Mouse (Mus musculus): Measurements from ENCODE around the gene Cdhr2. TPM values are rescaled to one million over a fixed set of nuclear protein-coding genes. Genes with fewer than 3 reads are reported as not detected.

Cdhr2 gene
- polyA plus RNA-seq, 1 experiment from 2014 or later: 0.04 TPM

DNA sequence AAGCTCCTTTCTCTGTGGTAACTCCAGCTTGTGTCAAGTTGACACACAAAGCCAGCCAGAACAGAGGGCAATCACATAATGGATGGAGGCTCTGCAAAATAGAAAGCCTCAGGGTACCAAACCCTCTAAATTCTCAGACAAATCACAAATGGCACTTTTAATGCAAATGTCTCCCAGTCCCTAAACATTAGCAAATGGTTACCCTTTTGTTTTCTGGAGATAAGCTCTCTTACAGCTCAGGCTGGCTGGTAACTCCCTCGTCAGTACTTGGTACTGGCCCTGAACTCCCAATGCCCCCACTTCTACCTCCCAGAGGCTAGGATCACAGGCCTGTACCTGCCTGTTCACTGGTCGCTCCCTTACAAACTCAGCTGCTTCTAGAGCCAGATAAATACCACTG lies 82.0 kb downstream of the Cdhr2 start:
- H3K9me3 ChIP-seq: no peaks in the 10 kb centered on the region
- WGBS: 48% methylated on average over 2 of the region's 2 CpGs
- H3K27ac ChIP-seq: no peak overlapping the region
- H3K4me1 ChIP-seq: no peaks in the 10 kb centered on the region
- no peak overlapping the region for H3K4me3 ChIP-seq
- DNase-seq (ENCODE audit: extremely low spot score, low spot score): no peak
- peaks cover 18% of the 10 kb centered on the region; the same call in 1 of the 2 replicates for H3K27me3 ChIP-seq (ENCODE audit: poor library complexity, severe bottlenecking)
- H3K36me3 ChIP-seq (replicated peaks): no peaks in the 10 kb centered on the region

- Histone ChIP-seq H3K27ac (no peak within 1 kb of the TSS), H3K9me3 (no peaks in the 10 kb centered on the region), H3K4me1 (peaks cover 4% of the 10 kb centered on the region), H3K4me3 (no peak within 1 kb of the TSS), H3K36me3 (replicated peaks) (no peaks in the 10 kb centered on the region), H3K27me3 (ENCODE audit: poor library complexity, severe bottlenecking) (peaks cover 22% of the 10 kb centered on the region; the same call in 1 of the 2 replicates)
- DNase-seq (ENCODE audit: extremely low spot score, low spot score): no peak
- WGBS: 87% methylated on average over 4 of the region's 4 CpGs
Observed at GRCm38 (mm10) chr13:54783698-54784097, 82.4 kb downstream of the Cdhr2 start, which contains the start of gene Eif4e1b. Gene Eif4e1b (plus strand): TSS chr13:54783998.

Other genes with a start within 250 kb of the Cdhr2 start
- gene Thoc3, start 232.6 kb upstream of the Cdhr2 start, polyA plus RNA-seq (2016; fragmentation: Nextera tagmentation; extraction: Ambion mirVana): 189 and 193 TPM in 2 replicates
- 14.3 and 16.4 TPM in 2 replicates for gene Simc1, start 197.7 kb upstream of the Cdhr2 start, polyA plus RNA-seq (2016; fragmentation: Nextera tagmentation; extraction: Ambion mirVana)
- gene 4833439L19Rik, start 136.0 kb upstream of the Cdhr2 start, polyA plus RNA-seq (2016; fragmentation: Nextera tagmentation; extraction: Ambion mirVana): 201 and 202 TPM in 2 replicates
- gene Arl10, start 126.4 kb upstream of the Cdhr2 start, polyA plus RNA-seq (2016; fragmentation: Nextera tagmentation; extraction: Ambion mirVana): 23.3 and 26.5 TPM in 2 replicates
- 99.8 and 111 TPM in 2 replicates for gene Nop16, start 111.4 kb upstream of the Cdhr2 start, polyA plus RNA-seq (2016; fragmentation: Nextera tagmentation; extraction: Ambion mirVana)
- 143 and 144 TPM in 2 replicates for gene Higd2a, start 111.3 kb upstream of the Cdhr2 start, polyA plus RNA-seq (2016; fragmentation: Nextera tagmentation; extraction: Ambion mirVana)
- 12.4 and 15.3 TPM in 2 replicates for gene Cltb, start 90.1 kb upstream of the Cdhr2 start, polyA plus RNA-seq (2016; fragmentation: Nextera tagmentation; extraction: Ambion mirVana)
- 80.1 and 83.8 TPM in 2 replicates for gene Faf2, start 79.7 kb upstream of the Cdhr2 start, polyA plus RNA-seq (2016; fragmentation: Nextera tagmentation; extraction: Ambion mirVana)
- gene Rnf44, start 7.6 kb upstream of the Cdhr2 start, polyA plus RNA-seq (2016; fragmentation: Nextera tagmentation; extraction: Ambion mirVana): 88.6 and 106 TPM in 2 replicates
- 0.56 and 0.57 TPM in 2 replicates for gene Gprin1, start 48.4 kb downstream of the Cdhr2 start, polyA plus RNA-seq (2016; fragmentation: Nextera tagmentation; extraction: Ambion mirVana)
- 1.1 and 1.8 TPM in 2 replicates for gene Sncb, start 65.1 kb downstream of the Cdhr2 start, polyA plus RNA-seq (2016; fragmentation: Nextera tagmentation; extraction: Ambion mirVana)
- not detected in 2 replicates for gene Eif4e1b, start 82.5 kb downstream of the Cdhr2 start, polyA plus RNA-seq (2016; fragmentation: Nextera tagmentation; extraction: Ambion mirVana)
- 7.9 and 9.5 TPM in 2 replicates for gene Tspan17, start 87.9 kb downstream of the Cdhr2 start, polyA plus RNA-seq (2016; fragmentation: Nextera tagmentation; extraction: Ambion mirVana)
- gene Unc5a, start 247.9 kb downstream of the Cdhr2 start, polyA plus RNA-seq (2016; fragmentation: Nextera tagmentation; extraction: Ambion mirVana): 2.4 TPM in 2 replicates